Mouse (Mus musculus): ENCODE data around the gene Fstl3. TPM values are rescaled to one million over a fixed set of nuclear protein-coding genes. Genes with fewer than 3 reads are reported as not detected.

The Fstl3 gene
- 1.2 TPM for total RNA-seq (2023)

GRCm38 (mm10) chr10:79777103-79777531, at the start of gene Fstl3:
Gene Fstl3, plus strand, starts transcription at chr10:79777272.

GRCm38 (mm10) chr10:79745898-79746773, 30.9 kb upstream of the Fstl3 start, which contains the start of gene Polrmt:
Gene Polrmt, minus strand, starts transcription at chr10:79746581.

GRCm38 (mm10) chr10:79754856-79755516, 22.1 kb upstream of the Fstl3 start, which contains the start of gene Fgf22:
Gene Fgf22, plus strand, starts transcription at chr10:79755076.

GRCm38 (mm10) chr10:79766508-79767325, 10.4 kb upstream of the Fstl3 start, which contains the start of gene Rnf126:
Gene Rnf126, minus strand, starts transcription at chr10:79766952.

GRCm38 (mm10) chr10:79790861-79791260, 13.8 kb downstream of the Fstl3 start, which contains the start of gene Prss57:
Gene Prss57, minus strand, starts transcription at chr10:79790961.

GRCm38 (mm10) chr10:79793051-79793737, 16.1 kb downstream of the Fstl3 start, which contains the start of gene Palm:
Gene Palm, plus strand, starts transcription at chr10:79793572.

GRCm38 (mm10) chr10:79820782-79821181, 43.7 kb downstream of the Fstl3 start, which contains the start of gene Misp:
Gene Misp, plus strand, starts transcription at chr10:79820989.

Other genes with a start within 250 kb of the Fstl3 start
- 1.2 TPM for gene Plpp2, start 243.5 kb upstream of the Fstl3 start, total RNA-seq (2023)
- 58.4 TPM for gene Mier2, start 222.1 kb upstream of the Fstl3 start, total RNA-seq (2023)
- not detected for gene Theg, start 189.9 kb upstream of the Fstl3 start, total RNA-seq (2023)
- not detected for gene C2cd4c, start 163.2 kb upstream of the Fstl3 start, total RNA-seq (2023)
- not detected for gene Shc2, start 139.4 kb upstream of the Fstl3 start, total RNA-seq (2023)
- gene Odf3l2, start 131.5 kb upstream of the Fstl3 start, total RNA-seq (2023) = not detected
- gene Madcam1, start 112.7 kb upstream of the Fstl3 start, total RNA-seq (2023) = not detected
- gene Tpgs1, start 107.9 kb upstream of the Fstl3 start, total RNA-seq (2023) = 22.8 TPM
- 93.4 TPM for gene Cdc34, start 95.1 kb upstream of the Fstl3 start, total RNA-seq (2023)
- 3.2 TPM for gene Gzmm, start 88.3 kb upstream of the Fstl3 start, total RNA-seq (2023)
- gene Bsg, start 72.8 kb upstream of the Fstl3 start, total RNA-seq (2023) = 99.5 TPM
- gene Hcn2, start 60.6 kb upstream of the Fstl3 start, total RNA-seq (2023) = not detected
- 69.9 TPM for gene Polrmt, start 30.7 kb upstream of the Fstl3 start, total RNA-seq (2023)
- gene Fgf22, start 22.2 kb upstream of the Fstl3 start, total RNA-seq (2023) = not detected
- gene Rnf126, start 10.3 kb upstream of the Fstl3 start, total RNA-seq (2023) = 71.9 TPM
- not detected for gene Prss57, start 13.7 kb downstream of the Fstl3 start, total RNA-seq (2023)
- gene Palm, start 16.3 kb downstream of the Fstl3 start, total RNA-seq (2023) = 6.7 TPM
- not detected for gene Misp, start 43.7 kb downstream of the Fstl3 start, total RNA-seq (2023)
- 783 TPM for gene Ptbp1, start 77.2 kb downstream of the Fstl3 start, total RNA-seq (2023)
- not detected for gene Prtn3, start 97.2 kb downstream of the Fstl3 start, total RNA-seq (2023)
- 1.0 TPM for gene Plppr3, start 97.4 kb downstream of the Fstl3 start, total RNA-seq (2023)
- 0.83 TPM for gene Elane, start 109.0 kb downstream of the Fstl3 start, total RNA-seq (2023)
- not detected for gene Cfd, start 113.6 kb downstream of the Fstl3 start, total RNA-seq (2023)
- 59.4 TPM for gene Med16, start 131.7 kb downstream of the Fstl3 start, total RNA-seq (2023)
- gene Gm26602, start 133.6 kb downstream of the Fstl3 start, total RNA-seq (2023) = not detected
- gene Kiss1r, start 139.7 kb downstream of the Fstl3 start, total RNA-seq (2023) = 0.65 TPM
- gene R3hdm4, start 143.9 kb downstream of the Fstl3 start, total RNA-seq (2023) = 119 TPM
- 8.4 TPM for gene Arid3a, start 149.8 kb downstream of the Fstl3 start, total RNA-seq (2023)
- gene Wdr18, start 182.9 kb downstream of the Fstl3 start, total RNA-seq (2023) = 48.5 TPM
- 0.68 TPM for gene Grin3b, start 193.4 kb downstream of the Fstl3 start, total RNA-seq (2023)
- gene Tmem259, start 207.1 kb downstream of the Fstl3 start, total RNA-seq (2023) = 158 TPM
- 442 TPM for gene Cnn2, start 211.3 kb downstream of the Fstl3 start, total RNA-seq (2023)
- gene Abca7, start 219.2 kb downstream of the Fstl3 start, total RNA-seq (2023) = 80.3 TPM
- 901 TPM for gene Arhgap45, start 239.4 kb downstream of the Fstl3 start, total RNA-seq (2023)

Data from CD4-positive naive resting alpha-beta T cell, adult 57 days (primary cell).